Mouse (Mus musculus): ENCODE results near the gene Slc35f1. TPM values are rescaled to one million over a fixed set of nuclear protein-coding genes. Genes with fewer than 3 reads are reported as not detected.
"Not testable (repeated sequence)": the region's sequence is repeated elsewhere in the genome, so short reads cannot be mapped to it uniquely, and the experiment has no call there.

The Slc35f1 gene
- total and polyA plus RNA-seq, 3 experiments = 0.46 to 1.3 (median 0.98) TPM

- DNase-seq = no peak
These were observed 96.7 kb downstream of the Slc35f1 start for GRCm38 (mm10) chr10:52787075-52787474.

GRCm38 (mm10) chr10:52791560-52791959 lies 101.2 kb downstream of the Slc35f1 start:
- DNase-seq = no peak

- DNase-seq = no peak
These were observed 107.1 kb downstream of the Slc35f1 start for GRCm38 (mm10) chr10:52797454-52797853.

- DNase-seq = no peak
These were observed 117.5 kb downstream of the Slc35f1 start for GRCm38 (mm10) chr10:52807808-52808207.

GRCm38 (mm10) chr10:52812861-52813260 lies 122.5 kb downstream of the Slc35f1 start:
- no peak for DNase-seq

- no peak for DNase-seq
These were observed 124.0 kb downstream of the Slc35f1 start for GRCm38 (mm10) chr10:52814358-52814757.

- no peak for DNase-seq
These were observed 129.3 kb downstream of the Slc35f1 start for GRCm38 (mm10) chr10:52819661-52820060.

GRCm38 (mm10) chr10:52822909-52823308 lies 132.6 kb downstream of the Slc35f1 start:
- no peak for DNase-seq

- DNase-seq = no peak
These were observed 135.4 kb downstream of the Slc35f1 start for GRCm38 (mm10) chr10:52825746-52826145.

GRCm38 (mm10) chr10:52840819-52841218 lies 150.5 kb downstream of the Slc35f1 start:
- DNase-seq = no peak

- no peak for DNase-seq
These were observed 161.7 kb downstream of the Slc35f1 start for GRCm38 (mm10) chr10:52851994-52852393.

- peak; percentile 79 for DNase-seq
These were observed 170.5 kb downstream of the Slc35f1 start for GRCm38 (mm10) chr10:52860851-52861250.

GRCm38 (mm10) chr10:52864936-52865335 lies 174.6 kb downstream of the Slc35f1 start:
- DNase-seq = no peak

- no peak for DNase-seq
These were observed 180.8 kb downstream of the Slc35f1 start for GRCm38 (mm10) chr10:52871110-52871509.

- DNase-seq = no peak
These were observed 183.8 kb downstream of the Slc35f1 start for GRCm38 (mm10) chr10:52874133-52874532.

- no peak for DNase-seq
These were observed 184.4 kb downstream of the Slc35f1 start for GRCm38 (mm10) chr10:52874712-52875111.

- peak; percentile 21 for DNase-seq
These were observed 187.1 kb downstream of the Slc35f1 start for GRCm38 (mm10) chr10:52877263-52878021.

GRCm38 (mm10) chr10:52878093-52878801 lies 187.9 kb downstream of the Slc35f1 start:
- no peak for DNase-seq

GRCm38 (mm10) chr10:52896724-52897123 lies 206.4 kb downstream of the Slc35f1 start:
- not testable (repeated sequence) for DNase-seq

GRCm38 (mm10) chr10:52904914-52905313 lies 214.6 kb downstream of the Slc35f1 start:
- DNase-seq = no peak

GRCm38 (mm10) chr10:52911762-52912161 lies 221.4 kb downstream of the Slc35f1 start:
- DNase-seq = no peak

- DNase-seq = no peak
These were observed 228.4 kb downstream of the Slc35f1 start for GRCm38 (mm10) chr10:52918715-52919114.

- DNase-seq = no peak
These were observed 232.8 kb downstream of the Slc35f1 start for GRCm38 (mm10) chr10:52923143-52923542.

Data from adrenal gland, adult 2 months (tissue).